Mouse (Mus musculus) forebrain, embryonic 16.5 days (tissue): ENCODE results near the gene Siva1. TPM values are rescaled to one million over a fixed set of nuclear protein-coding genes. Genes with fewer than 3 reads are reported as not detected.

ENCODE experiments used
- ATAC-seq: fragments of 200-750 bp; cut with Nextera tagmentation; 2 replicates; pipeline ENCODE4 v1.8.0; 2017; ENCODE audit warnings: mild to moderate bottlenecking, moderate library complexity
- H3K27ac ChIP-seq: fragments of 300-500 bp; sonication (generic); 2 replicates; pipeline ENCODE4 v1.5.1; 2014; ENCODE audit warnings: low read length, control low read depth
- H3K27me3 ChIP-seq: fragments of 300-500 bp; sonication (generic); replicated peaks from 2 replicates; pipeline ENCODE4 v1.6.1; 2014; ENCODE audit warnings: low read length; ENCODE audit not compliant: control insufficient read depth, insufficient read depth
- H3K36me3 ChIP-seq: fragments of 300-500 bp; sonication (generic); 2 replicates; pipeline ENCODE4 v1.6.1; 2014; ENCODE audit not compliant: control insufficient read depth, insufficient read depth
- H3K4me1 ChIP-seq: fragments of 300-500 bp; sonication (generic); replicated peaks from 2 replicates; pipeline ENCODE4 v1.6.1; 2014; ENCODE audit warnings: low read length; ENCODE audit not compliant: control insufficient read depth, insufficient read depth
- H3K4me2 ChIP-seq: fragments of 300-500 bp; sonication (generic); 2 replicates; pipeline ENCODE4 v1.6.1; 2014; ENCODE audit warnings: mild to moderate bottlenecking, low read length, control low read depth
- H3K4me3 ChIP-seq: fragments of 300-500 bp; sonication (generic); replicated peaks from 2 replicates; pipeline ENCODE4 v1.5.1; 2014; ENCODE audit warnings: mild to moderate bottlenecking, low read length, control low read depth
- H3K9ac ChIP-seq: fragments of 300-500 bp; sonication (generic); replicated peaks from 2 replicates; pipeline ENCODE4 v1.6.1; 2014; ENCODE audit warnings: low read depth, low read length, control low read depth
- H3K9me3 ChIP-seq: fragments of 300-500 bp; sonication (generic); 2 replicates; pipeline ENCODE4 v1.6.1; 2016; ENCODE audit warnings: low read length; ENCODE audit not compliant: control insufficient read depth
- WGBS: fragments of 180-500 bp; shearing (Covaris S2); extraction: QIAGEN DNeasy Blood & Tissue Kit; methylation state at CpG from one replicate; pipeline ENCODE4 v1.1.7; 2014; 5-methylcytosine and 5-hydroxymethylcytosine counted together
- polyA plus RNA-seq: library from polyadenylated mRNA; unstranded; fragments of >200 nt; fragmentation: Nextera tagmentation; extraction: Ambion mirVana; gene quantifications from 2 replicates; pipeline ENCODE4 v1.2.1, GENCODE M21; 2015

The Siva1 gene
- polyA plus RNA-seq, 1 experiment from 2014 or later: 68.9 TPM

GRCm38 (mm10) chr12:112630796-112631195 is 13.7 kb upstream of the Siva1 start:
- ATAC-seq: no peak
- peaks cover 6% of the 10 kb centered on the region for H3K4me1 ChIP-seq
- H3K4me2 ChIP-seq: no peak overlapping the region
- H3K27ac ChIP-seq: no peak overlapping the region
- no peaks in the 10 kb centered on the region for H3K27me3 ChIP-seq
- no peaks in the 10 kb centered on the region for H3K36me3 ChIP-seq
- no peak overlapping the region for H3K4me3 ChIP-seq
- no peaks in the 10 kb centered on the region for H3K9me3 ChIP-seq
- H3K9ac ChIP-seq: no peak overlapping the region
- WGBS: 81% methylated on average over 5 of the region's 5 CpGs

- Histone ChIP-seq H3K27me3 (no peaks in the 10 kb centered on the region), H3K4me1 (peaks cover 6% of the 10 kb centered on the region), H3K9ac (no peak overlapping the region), H3K27ac (no peak overlapping the region), H3K36me3 (no peaks in the 10 kb centered on the region), H3K4me3 (no peak overlapping the region), H3K9me3 (no peaks in the 10 kb centered on the region), H3K4me2 (no peak overlapping the region)
- WGBS: 62% methylated on average over 1 of the region's 1 CpGs
- no peak for ATAC-seq
Observed at GRCm38 (mm10) chr12:112631472-112631871, 13.0 kb upstream of the Siva1 start.

GRCm38 (mm10) chr12:112632084-112632777 is 12.2 kb upstream of the Siva1 start:
- no peaks in the 10 kb centered on the region for H3K9me3 ChIP-seq
- H3K36me3 ChIP-seq: no peaks in the 10 kb centered on the region
- 83% methylated on average over 11 of the region's 11 CpGs for WGBS
- no peaks in the 10 kb centered on the region for H3K27me3 ChIP-seq
- H3K4me3 ChIP-seq: no peak overlapping the region
- no peak for ATAC-seq
- H3K4me2 ChIP-seq: no peak overlapping the region
- peaks cover 6% of the 10 kb centered on the region for H3K4me1 ChIP-seq
- no peak overlapping the region for H3K9ac ChIP-seq
- no peak overlapping the region for H3K27ac ChIP-seq

- H3K9me3 ChIP-seq: no peaks in the 10 kb centered on the region
- no peak overlapping the region for H3K9ac ChIP-seq
- no peak overlapping the region for H3K27ac ChIP-seq
- no peak overlapping the region for H3K4me3 ChIP-seq
- no peak for ATAC-seq
- WGBS: 90% methylated on average over 5 of the region's 5 CpGs
- no peak overlapping the region for H3K4me2 ChIP-seq
- no peaks in the 10 kb centered on the region for H3K36me3 ChIP-seq
- peaks cover 6% of the 10 kb centered on the region for H3K4me1 ChIP-seq
- no peaks in the 10 kb centered on the region for H3K27me3 ChIP-seq
Observed at GRCm38 (mm10) chr12:112632907-112633306, 11.6 kb upstream of the Siva1 start.

GRCm38 (mm10) chr12:112633686-112634085 is 10.8 kb upstream of the Siva1 start:
- 83% methylated on average over 9 of the region's 9 CpGs for WGBS
- Histone ChIP-seq H3K27ac (no peak overlapping the region), H3K9ac (no peak overlapping the region), H3K9me3 (no peaks in the 10 kb centered on the region), H3K27me3 (no peaks in the 10 kb centered on the region), H3K4me2 (no peak overlapping the region), H3K4me1 (peaks cover 6% of the 10 kb centered on the region), H3K4me3 (no peak overlapping the region), H3K36me3 (no peaks in the 10 kb centered on the region)
- ATAC-seq: no peak

GRCm38 (mm10) chr12:112639526-112639925 is 5.0 kb upstream of the Siva1 start:
- Histone ChIP-seq H3K4me1 (peaks cover 5% of the 10 kb centered on the region; the same call in 1 of the 2 replicates), H3K9ac (no peak overlapping the region), H3K36me3 (no peaks in the 10 kb centered on the region), H3K4me2 (no peak overlapping the region), H3K27ac (no peak overlapping the region), H3K4me3 (no peak overlapping the region), H3K9me3 (no peaks in the 10 kb centered on the region), H3K27me3 (no peaks in the 10 kb centered on the region)
- no peak for ATAC-seq
- whole genome bisulfite sequencing: 88% methylated on average over 10 of the region's 10 CpGs

GRCm38 (mm10) chr12:112643126-112643525 is 1.4 kb upstream of the Siva1 start:
- H3K9ac ChIP-seq: no peak overlapping the region
- no peak overlapping the region for H3K4me3 ChIP-seq
- no peak overlapping the region for H3K4me2 ChIP-seq
- no peak for ATAC-seq
- H3K36me3 ChIP-seq: peaks cover 2% of the 10 kb centered on the region; the same call in 1 of the 2 replicates
- H3K27ac ChIP-seq: no peak overlapping the region
- peaks cover 22% of the 10 kb centered on the region for H3K4me1 ChIP-seq
- H3K9me3 ChIP-seq: no peaks in the 10 kb centered on the region
- no peaks in the 10 kb centered on the region for H3K27me3 ChIP-seq
- WGBS: 94% methylated on average over 6 of the region's 6 CpGs

- Histone ChIP-seq H3K4me1 (peaks cover 22% of the 10 kb centered on the region), H3K27me3 (no peaks in the 10 kb centered on the region), H3K9me3 (no peaks in the 10 kb centered on the region), H3K27ac (peak overlapping the region; percentile 84), H3K4me3 (peak overlapping the region; percentile 75), H3K4me2 (peak overlapping the region; percentile 82), H3K9ac (peak overlapping the region; percentile 71), H3K36me3 (peaks cover 9% of the 10 kb centered on the region)
- WGBS: under 1% methylated on average over 75 of the region's 75 CpGs
- ATAC-seq: no peak
Observed at GRCm38 (mm10) chr12:112644855-112645506, 502 bp downstream of the Siva1 start.

GRCm38 (mm10) chr12:112646139-112646538 is 1.7 kb downstream of the Siva1 start:
- H3K36me3 ChIP-seq: peaks cover 9% of the 10 kb centered on the region
- H3K9ac ChIP-seq: no peak overlapping the region
- peak overlapping the region; percentile 82 for H3K4me2 ChIP-seq
- H3K27ac ChIP-seq: no peak overlapping the region
- 46% methylated on average over 6 of the region's 6 CpGs for WGBS
- H3K9me3 ChIP-seq: no peaks in the 10 kb centered on the region
- no peaks in the 10 kb centered on the region for H3K27me3 ChIP-seq
- no peak overlapping the region for H3K4me3 ChIP-seq
- peaks cover 22% of the 10 kb centered on the region for H3K4me1 ChIP-seq
- ATAC-seq: no peak
